Mouse (Mus musculus): ENCODE results near the gene Mydgf. TPM values are rescaled to one million over a fixed set of nuclear protein-coding genes. Genes with fewer than 3 reads are reported as not detected.

The Mydgf gene
- polyA plus RNA-seq, 1 experiment from 2014 or later, result 111 TPM

DNA sequence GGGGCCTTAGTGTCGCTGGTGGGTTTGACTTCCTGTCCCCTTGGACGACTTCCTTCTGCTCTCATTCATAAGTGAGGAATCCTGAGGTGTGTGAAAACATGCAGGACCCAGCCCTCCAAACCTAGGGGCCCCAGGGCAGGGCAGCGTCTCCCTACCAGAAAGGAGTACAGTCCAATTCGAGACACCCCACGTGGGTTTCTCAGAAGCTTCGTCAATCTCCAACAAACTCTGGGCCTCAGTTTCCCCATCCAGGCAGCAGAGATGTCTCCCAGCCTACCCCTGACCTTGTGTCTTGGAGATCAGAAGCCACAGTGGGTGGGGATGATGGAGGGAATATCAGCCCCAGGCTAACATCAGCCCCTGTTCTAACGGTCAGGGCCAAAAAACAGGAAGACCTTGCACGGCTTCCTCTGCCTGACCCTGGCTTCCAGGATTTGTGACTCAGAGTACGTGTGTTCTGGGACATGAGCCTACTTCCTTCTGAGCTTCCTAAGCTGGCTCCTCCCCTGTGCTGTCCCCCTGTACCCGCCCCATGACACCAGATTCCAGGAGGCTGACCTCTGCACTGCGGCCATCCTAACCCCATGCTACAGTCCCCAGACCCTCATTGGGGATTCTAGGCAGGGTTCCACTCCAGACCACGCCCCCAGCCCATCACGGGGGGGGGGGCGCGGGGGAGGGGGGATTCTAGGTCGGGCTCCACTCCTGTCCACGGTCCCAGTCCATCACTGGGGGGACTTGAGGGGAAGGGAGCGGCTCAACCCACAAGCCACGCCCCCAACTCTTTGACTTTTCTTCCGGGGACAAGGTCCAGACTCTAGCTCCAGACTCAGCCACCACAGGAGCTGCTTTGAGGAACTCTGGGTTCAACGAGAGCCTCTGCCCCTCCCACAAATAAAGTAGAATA is 50.0 kb downstream of the Mydgf start:
- H3K9me3 ChIP-seq (ENCODE audit: control insufficient read depth, low read length), result no peaks in the 10 kb centered on the region
- H3K36me3 ChIP-seq (ENCODE audit: control insufficient read depth, insufficient read depth, low read length), result no peaks in the 10 kb centered on the region
- 0 out of 2 replicates have a peak overlapping the region, but pooled peaks have one; percentile 11 for H3K9ac ChIP-seq (ENCODE audit: low read length)
- peaks cover 18% of the 10 kb centered on the region for H3K4me1 ChIP-seq (replicated peaks; ENCODE audit: control insufficient read depth, insufficient read depth, low read length)
- H3K27me3 ChIP-seq (replicated peaks; ENCODE audit: control insufficient read depth, insufficient read depth, low read length), result peaks cover 6% of the 10 kb centered on the region
- DNase-seq (ENCODE audit: low spot score) (peak; percentile 78), ATAC-seq (replicated peaks; ENCODE audit: low FRiP score, low TSS enrichment, low read depth) (peak; percentile 87)
- peak overlapping the region; percentile 57 for H3K27ac ChIP-seq (ENCODE audit: low read depth)
- H3K4me2 ChIP-seq (ENCODE audit: low read length), result peak overlapping the region; percentile 67
- peak overlapping the region; percentile 26 for H3K4me3 ChIP-seq (ENCODE audit: low read depth, low read length)
- 15% methylated on average over 21 of the region's 21 CpGs for WGBS

DNA sequence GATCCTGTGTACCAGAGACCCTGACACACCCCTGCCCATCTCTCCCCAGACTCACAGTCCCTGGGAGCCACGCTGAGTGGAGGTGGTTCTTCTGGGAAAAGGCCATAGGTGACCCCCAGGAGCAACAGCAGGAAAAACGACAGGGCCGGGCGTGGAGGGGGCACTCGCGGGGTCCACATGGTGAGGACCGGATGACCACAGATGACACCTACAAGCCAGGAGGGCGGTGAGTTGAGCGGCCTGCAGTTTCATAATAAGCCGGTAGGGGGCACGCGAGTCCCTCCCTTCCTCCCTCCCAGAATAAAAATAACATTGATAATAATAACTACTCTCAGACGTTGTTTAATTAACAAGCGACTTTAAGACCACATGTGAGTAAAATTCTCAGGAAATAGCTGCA is 51.1 kb downstream of the Mydgf start:
- Histone ChIP-seq H3K9me3 (ENCODE audit: control insufficient read depth, low read length) (no peaks in the 10 kb centered on the region), H3K4me3 (ENCODE audit: low read depth, low read length) (0 out of 2 replicates have a peak overlapping the region, but pooled peaks have one; percentile 4), H3K9ac (ENCODE audit: low read length) (no peak overlapping the region), H3K4me1 (replicated peaks; ENCODE audit: control insufficient read depth, insufficient read depth, low read length) (peaks cover 14% of the 10 kb centered on the region), H3K27ac (ENCODE audit: low read depth) (no peak overlapping the region), H3K4me2 (ENCODE audit: low read length) (no peak overlapping the region), H3K27me3 (replicated peaks; ENCODE audit: control insufficient read depth, insufficient read depth, low read length) (no peaks in the 10 kb centered on the region), H3K36me3 (ENCODE audit: control insufficient read depth, insufficient read depth, low read length) (no peaks in the 10 kb centered on the region)
- ATAC-seq (replicated peaks; ENCODE audit: low FRiP score, low TSS enrichment, low read depth) (no peak), DNase-seq (ENCODE audit: low spot score) (peak; percentile 86)
- 3% methylated on average over 14 of the region's 14 CpGs for WGBS

DNA sequence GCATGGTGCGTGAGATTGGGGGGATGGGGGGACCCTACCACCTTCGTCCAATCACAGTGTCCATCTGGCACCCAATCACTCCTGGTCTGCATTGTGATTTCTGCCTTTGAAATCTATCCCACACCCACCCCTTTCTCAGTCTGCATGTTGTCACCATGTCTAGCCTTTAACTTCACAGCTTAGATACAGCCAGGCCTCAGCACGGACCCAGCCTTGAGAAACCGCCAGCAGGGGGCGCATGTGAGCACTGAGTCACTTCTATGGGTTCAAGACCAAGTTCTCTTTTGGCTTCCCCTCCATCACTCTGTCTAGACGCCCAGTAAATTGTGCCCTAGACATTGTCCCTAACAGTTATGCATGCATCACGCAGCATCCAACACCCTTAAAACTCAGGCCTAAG is 51.9 kb downstream of the Mydgf start:
- H3K4me2 ChIP-seq (ENCODE audit: low read length), result no peak overlapping the region
- peak; percentile 85 for DNase-seq (ENCODE audit: low spot score)
- H3K36me3 ChIP-seq (ENCODE audit: control insufficient read depth, insufficient read depth, low read length), result no peaks in the 10 kb centered on the region
- no peaks in the 10 kb centered on the region for H3K9me3 ChIP-seq (ENCODE audit: control insufficient read depth, low read length)
- peaks cover 14% of the 10 kb centered on the region for H3K4me1 ChIP-seq (replicated peaks; ENCODE audit: control insufficient read depth, insufficient read depth, low read length)
- ATAC-seq (replicated peaks; ENCODE audit: low FRiP score, low TSS enrichment, low read depth), result no peak
- H3K27ac ChIP-seq (ENCODE audit: low read depth), result no peak overlapping the region
- WGBS, result 41% methylated on average over 7 of the region's 7 CpGs
- H3K27me3 ChIP-seq (replicated peaks; ENCODE audit: control insufficient read depth, insufficient read depth, low read length), result no peaks in the 10 kb centered on the region
- no peak overlapping the region for H3K4me3 ChIP-seq (ENCODE audit: low read depth, low read length)
- no peak overlapping the region for H3K9ac ChIP-seq (ENCODE audit: low read length)

DNA sequence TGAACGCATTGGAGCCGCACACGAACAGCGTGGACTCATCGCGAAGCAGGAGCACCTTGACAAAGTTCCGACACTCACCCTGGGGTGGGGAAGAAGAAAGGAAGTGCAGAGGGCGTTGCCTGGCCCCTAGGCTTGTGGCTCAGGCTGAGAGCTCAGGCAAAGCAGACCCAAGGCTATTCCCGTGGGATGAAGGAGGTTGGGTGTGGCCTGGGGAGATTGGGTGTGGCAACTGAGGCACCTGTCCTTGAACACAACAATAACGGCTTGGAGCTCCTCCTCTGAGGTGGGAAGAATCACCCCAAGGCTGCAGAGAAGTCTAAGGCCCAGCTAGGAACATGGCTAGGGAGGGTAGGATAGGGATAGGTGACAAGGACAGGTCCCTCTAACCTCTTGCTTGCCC is 52.6 kb downstream of the Mydgf start:
- H3K27me3 ChIP-seq (replicated peaks; ENCODE audit: control insufficient read depth, insufficient read depth, low read length), result no peaks in the 10 kb centered on the region
- 93% methylated on average over 10 of the region's 10 CpGs for WGBS

DNA sequence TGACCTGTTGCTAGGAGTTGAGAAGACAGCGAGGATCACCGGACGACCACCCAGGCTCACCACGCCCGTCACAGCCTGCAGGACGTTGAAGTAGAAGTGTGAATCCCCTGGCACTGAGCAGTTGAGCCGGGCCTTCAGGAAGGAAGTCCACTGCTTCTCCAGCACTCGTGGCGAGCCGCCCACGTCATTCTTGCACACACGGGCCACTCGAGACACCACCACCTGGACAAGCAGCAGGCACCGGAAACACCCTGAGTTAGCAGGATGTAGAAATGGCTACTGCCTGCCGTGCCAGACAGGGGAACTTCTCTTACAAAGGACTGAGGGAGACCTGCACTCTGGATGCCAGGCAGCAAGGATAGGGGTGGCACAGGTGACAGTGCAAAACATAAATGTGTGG is 55.5 kb downstream of the Mydgf start:
- WGBS, result 86% methylated on average over 15 of the region's 15 CpGs
- H3K9ac ChIP-seq (ENCODE audit: low read length), result no peak overlapping the region
- H3K27me3 ChIP-seq (replicated peaks; ENCODE audit: control insufficient read depth, insufficient read depth, low read length), result peaks cover 13% of the 10 kb centered on the region
- H3K36me3 ChIP-seq (ENCODE audit: control insufficient read depth, insufficient read depth, low read length), result no peaks in the 10 kb centered on the region
- H3K27ac ChIP-seq (ENCODE audit: low read depth), result no peak overlapping the region
- H3K4me1 ChIP-seq (replicated peaks; ENCODE audit: control insufficient read depth, insufficient read depth, low read length), result no peaks in the 10 kb centered on the region; the same call in 1 of the 2 replicates
- no peak for ATAC-seq (replicated peaks; ENCODE audit: low FRiP score, low TSS enrichment, low read depth)
- DNase-seq (ENCODE audit: low spot score), result no peak
- H3K4me2 ChIP-seq (ENCODE audit: low read length), result no peak overlapping the region
- no peaks in the 10 kb centered on the region for H3K9me3 ChIP-seq (ENCODE audit: control insufficient read depth, low read length)
- no peak overlapping the region for H3K4me3 ChIP-seq (ENCODE audit: low read depth, low read length)

More for the DNA sequence above, 52.6 kb downstream of the Mydgf start:
- H3K4me1 ChIP-seq (replicated peaks; ENCODE audit: control insufficient read depth, insufficient read depth, low read length), result peaks cover 14% of the 10 kb centered on the region
- DNase-seq (ENCODE audit: low spot score) (no peak), ATAC-seq (replicated peaks; ENCODE audit: low FRiP score, low TSS enrichment, low read depth) (no peak)
- H3K4me2 ChIP-seq (ENCODE audit: low read length), result no peak overlapping the region
- no peaks in the 10 kb centered on the region for H3K9me3 ChIP-seq (ENCODE audit: control insufficient read depth, low read length)
- no peak overlapping the region for H3K4me3 ChIP-seq (ENCODE audit: low read depth, low read length)
- H3K36me3 ChIP-seq (ENCODE audit: control insufficient read depth, insufficient read depth, low read length), result no peaks in the 10 kb centered on the region
- no peak overlapping the region for H3K27ac ChIP-seq (ENCODE audit: low read depth)
- no peak overlapping the region for H3K9ac ChIP-seq (ENCODE audit: low read length)

DNA sequence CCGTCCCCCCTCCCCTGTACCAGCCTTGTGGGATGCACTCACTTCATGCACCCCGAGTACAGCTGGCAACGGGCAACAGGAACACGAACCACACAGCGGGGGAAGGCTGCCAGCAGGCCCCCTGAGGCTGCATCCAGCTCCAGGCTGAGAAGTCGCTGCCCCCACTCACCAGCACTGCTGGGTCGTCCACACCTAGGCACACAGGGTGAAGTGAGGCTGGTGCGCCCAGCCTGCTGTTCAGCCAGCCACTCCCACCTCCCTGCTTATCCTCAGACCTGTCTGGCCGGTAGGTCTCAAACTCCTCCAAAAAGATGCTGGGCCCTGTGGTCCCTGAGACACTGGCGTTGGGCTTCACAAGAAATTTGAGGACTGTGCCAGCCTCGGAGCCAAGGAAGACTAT is 57.5 kb downstream of the Mydgf start:
- H3K27me3 ChIP-seq (replicated peaks; ENCODE audit: control insufficient read depth, insufficient read depth, low read length), result peaks cover 30% of the 10 kb centered on the region
- WGBS, result 73% methylated on average over 11 of the region's 11 CpGs
- H3K4me3 ChIP-seq (ENCODE audit: low read depth, low read length), result no peak overlapping the region

More for the DNA sequence above, 57.5 kb downstream of the Mydgf start:
- no peak for ATAC-seq (replicated peaks; ENCODE audit: low FRiP score, low TSS enrichment, low read depth)
- Histone ChIP-seq H3K9me3 (ENCODE audit: control insufficient read depth, low read length) (peaks cover 11% of the 10 kb centered on the region), H3K4me2 (ENCODE audit: low read length) (no peak overlapping the region), H3K36me3 (ENCODE audit: control insufficient read depth, insufficient read depth, low read length) (no peaks in the 10 kb centered on the region), H3K4me1 (replicated peaks; ENCODE audit: control insufficient read depth, insufficient read depth, low read length) (no peaks in the 10 kb centered on the region; the same call in 1 of the 2 replicates), H3K9ac (ENCODE audit: low read length) (no peak overlapping the region), H3K27ac (ENCODE audit: low read depth) (no peak overlapping the region)
- DNase-seq (ENCODE audit: low spot score), result no peak

Small RNAs within 50 kb of the gene (microRNA-seq; reads per million reads assigned to microRNA genes)
- not detected for gene Gm44397

Other genes with a start within 250 kb of the Mydgf start
- gene Zfp119b, start 234.4 kb downstream of the Mydgf start, polyA plus RNA-seq (2014; fragmentation: Nextera tagmentation; extraction: Ambion mirVana), result 4.2 and 5.0 TPM in 2 replicates
- gene Ebi3, start 231.3 kb downstream of the Mydgf start, polyA plus RNA-seq (2014; fragmentation: Nextera tagmentation; extraction: Ambion mirVana), result 2.5 and 2.8 TPM in 2 replicates
- gene Yju2, start 224.8 kb downstream of the Mydgf start, polyA plus RNA-seq (2014; fragmentation: Nextera tagmentation; extraction: Ambion mirVana), result 18.6 and 23.6 TPM in 2 replicates
- 13.2 and 18.3 TPM in 2 replicates for gene Shd, start 213.5 kb downstream of the Mydgf start, polyA plus RNA-seq (2014; fragmentation: Nextera tagmentation; extraction: Ambion mirVana)
- 16.9 and 18.8 TPM in 2 replicates for gene Fsd1, start 197.4 kb downstream of the Mydgf start, polyA plus RNA-seq (2014; fragmentation: Nextera tagmentation; extraction: Ambion mirVana)
- 24.3 and 25.9 TPM in 2 replicates for gene Stap2, start 178.3 kb downstream of the Mydgf start, polyA plus RNA-seq (2014; fragmentation: Nextera tagmentation; extraction: Ambion mirVana)
- 110 and 115 TPM in 2 replicates for gene Mpnd, start 178.2 kb downstream of the Mydgf start, polyA plus RNA-seq (2014; fragmentation: Nextera tagmentation; extraction: Ambion mirVana)
- 124 and 129 TPM in 2 replicates for gene Sh3gl1, start 147.3 kb downstream of the Mydgf start, polyA plus RNA-seq (2014; fragmentation: Nextera tagmentation; extraction: Ambion mirVana)
- gene Chaf1a, start 143.5 kb downstream of the Mydgf start, polyA plus RNA-seq (2014; fragmentation: Nextera tagmentation; extraction: Ambion mirVana), result 21.0 and 21.8 TPM in 2 replicates
- gene Ubxn6, start 108.9 kb downstream of the Mydgf start, polyA plus RNA-seq (2014; fragmentation: Nextera tagmentation; extraction: Ambion mirVana), result 32.3 and 43.4 TPM in 2 replicates
- 93.4 and 94.0 TPM in 2 replicates for gene Hdgfl2, start 104.3 kb downstream of the Mydgf start, polyA plus RNA-seq (2014; fragmentation: Nextera tagmentation; extraction: Ambion mirVana)
- 0.08 and 0.19 TPM in 2 replicates for gene Plin4, start 74.1 kb downstream of the Mydgf start, polyA plus RNA-seq (2014; fragmentation: Nextera tagmentation; extraction: Ambion mirVana)
- gene Plin5, start 66.3 kb downstream of the Mydgf start, polyA plus RNA-seq (2014; fragmentation: Nextera tagmentation; extraction: Ambion mirVana), result 0.58 TPM in 2 replicates
- 0.16 TPM in 1 of 2 replicates, not detected in the other for gene Lrg1, start 61.9 kb downstream of the Mydgf start, polyA plus RNA-seq (2014; fragmentation: Nextera tagmentation; extraction: Ambion mirVana)
- 0.86 and 1.3 TPM in 2 replicates for gene Sema6b, start 43.6 kb downstream of the Mydgf start, polyA plus RNA-seq (2014; fragmentation: Nextera tagmentation; extraction: Ambion mirVana)
- 11.3 and 14.0 TPM in 2 replicates for gene Tnfaip8l1, start 21.4 kb downstream of the Mydgf start, polyA plus RNA-seq (2014; fragmentation: Nextera tagmentation; extraction: Ambion mirVana)
- gene Dpp9, start 35.0 kb upstream of the Mydgf start, polyA plus RNA-seq (2014; fragmentation: Nextera tagmentation; extraction: Ambion mirVana), result 35.4 and 36.2 TPM in 2 replicates
- gene Fem1a, start 72.9 kb upstream of the Mydgf start, polyA plus RNA-seq (2014; fragmentation: Nextera tagmentation; extraction: Ambion mirVana), result 15.3 and 16.1 TPM in 2 replicates
- gene Ticam1, start 92.9 kb upstream of the Mydgf start, polyA plus RNA-seq (2014; fragmentation: Nextera tagmentation; extraction: Ambion mirVana), result 7.1 and 11.3 TPM in 2 replicates
- 88.2 and 95.1 TPM in 2 replicates for gene Plin3, start 109.0 kb upstream of the Mydgf start, polyA plus RNA-seq (2014; fragmentation: Nextera tagmentation; extraction: Ambion mirVana)
- gene Arrdc5, start 116.4 kb upstream of the Mydgf start, polyA plus RNA-seq (2014; fragmentation: Nextera tagmentation; extraction: Ambion mirVana), result 0.17 TPM in 1 of 2 replicates, not detected in the other
- 122 and 123 TPM in 2 replicates for gene Uhrf1, start 119.4 kb upstream of the Mydgf start, polyA plus RNA-seq (2014; fragmentation: Nextera tagmentation; extraction: Ambion mirVana)
- 28.4 and 33.5 TPM in 2 replicates for gene Kdm4b, start 142.1 kb upstream of the Mydgf start, polyA plus RNA-seq (2014; fragmentation: Nextera tagmentation; extraction: Ambion mirVana)

All from intestine, embryonic 14.5 days (tissue).